Mouse (Mus musculus): ENCODE measurements around the gene Cd28.

Cd28 gene

GRCm38 (mm10) chr1:60750201-60750765, 33.7 kb downstream of the Cd28 start:
- no peak for DNase-seq

- DNase-seq, result no peak
These were observed 34.4 kb downstream of the Cd28 start for GRCm38 (mm10) chr1:60751011-60751410.

- no peak for DNase-seq
These were observed 36.4 kb downstream of the Cd28 start for GRCm38 (mm10) chr1:60752986-60753385.

GRCm38 (mm10) chr1:60753981-60754380, 37.4 kb downstream of the Cd28 start:
- DNase-seq, result no peak

GRCm38 (mm10) chr1:60755391-60756243, 39.0 kb downstream of the Cd28 start:
- DNase-seq, result no peak

- DNase-seq, result no peak
These were observed 41.0 kb downstream of the Cd28 start for GRCm38 (mm10) chr1:60757631-60758030.

GRCm38 (mm10) chr1:60758226-60758625, 41.6 kb downstream of the Cd28 start:
- no peak for DNase-seq

- no peak for DNase-seq
These were observed 43.1 kb downstream of the Cd28 start for GRCm38 (mm10) chr1:60759563-60760335.

GRCm38 (mm10) chr1:60760475-60760874, 43.9 kb downstream of the Cd28 start:
- DNase-seq, result no peak

GRCm38 (mm10) chr1:60761528-60762171, 45.0 kb downstream of the Cd28 start:
- no peak for DNase-seq

GRCm38 (mm10) chr1:60762451-60762850, 45.9 kb downstream of the Cd28 start:
- no peak for DNase-seq

GRCm38 (mm10) chr1:60762916-60763315, 46.3 kb downstream of the Cd28 start:
- DNase-seq, result no peak

GRCm38 (mm10) chr1:60771771-60772170, 55.2 kb downstream of the Cd28 start:
- no peak for DNase-seq

GRCm38 (mm10) chr1:60773231-60773630, 56.6 kb downstream of the Cd28 start:
- DNase-seq, result no peak

- DNase-seq, result no peak
These were observed 59.6 kb downstream of the Cd28 start for GRCm38 (mm10) chr1:60776166-60776565.

GRCm38 (mm10) chr1:60776906-60777305, 60.3 kb downstream of the Cd28 start:
- no peak for DNase-seq

- DNase-seq, result peak; percentile 39
These were observed 62.0 kb downstream of the Cd28 start for GRCm38 (mm10) chr1:60778465-60779115.

- DNase-seq, result no peak
These were observed 62.6 kb downstream of the Cd28 start for GRCm38 (mm10) chr1:60779176-60779575.

GRCm38 (mm10) chr1:60781666-60782065, 65.1 kb downstream of the Cd28 start:
- no peak for DNase-seq

GRCm38 (mm10) chr1:60793717-60794116, 77.1 kb downstream of the Cd28 start:
- DNase-seq, result no peak

GRCm38 (mm10) chr1:60795677-60796205, 79.1 kb downstream of the Cd28 start:
- no peak for DNase-seq

- peak; percentile 17 for DNase-seq
These were observed 83.3 kb downstream of the Cd28 start for GRCm38 (mm10) chr1:60799795-60800345.
